Mouse (Mus musculus) small intestine, adult 2 months (tissue): Measurements from ENCODE around the gene Slc25a25. TPM values are rescaled to one million over a fixed set of nuclear protein-coding genes. Genes with fewer than 3 reads are reported as not detected.

ENCODE experiments used
- H3K27ac ChIP-seq: fragments of 200-500 bp; 2 replicates; pipeline ENCODE4 v1.5.1; 2012; ENCODE audit warnings: low read depth, low read length, control low read depth, inconsistent platforms; ENCODE audit not compliant: insufficient read depth
- H3K27me3 ChIP-seq: fragments of 200-500 bp; 2 replicates; pipeline ENCODE4 v1.6.1; 2012; ENCODE audit warnings: mild to moderate bottlenecking, moderate library complexity, low read length, inconsistent platforms; ENCODE audit not compliant: control insufficient read depth, insufficient read depth
- H3K36me3 ChIP-seq: fragments of 200-500 bp; 2 replicates; pipeline ENCODE4 v1.6.1; 2012; ENCODE audit warnings: mild to moderate bottlenecking, low read length, control low read depth, inconsistent platforms; ENCODE audit not compliant: control insufficient read depth, insufficient read depth
- H3K4me1 ChIP-seq: fragments of 200-500 bp; 2 replicates; pipeline ENCODE4 v1.6.1; 2012; ENCODE audit warnings: low read length, inconsistent platforms, mixed read lengths; ENCODE audit not compliant: control insufficient read depth, insufficient read depth, insufficient read length
- H3K4me3 ChIP-seq: fragments of 200-500 bp; 2 replicates; pipeline ENCODE4 v1.5.1; 2012; ENCODE audit warnings: low read depth, mild to moderate bottlenecking, control low read depth, inconsistent platforms, low read length, moderate library complexity
- CTCF ChIP-seq: fragments of 200-500 bp; IDR thresholded peaks from 2 replicates; pipeline ENCODE4 v1.5.1; 2012; ENCODE audit warnings: low read depth, mild to moderate bottlenecking, control low read depth, inconsistent platforms, low read length, moderate library complexity, mixed read lengths; ENCODE audit not compliant: insufficient replicate concordance, insufficient read length; ENCODE audit errors: extremely low read depth
- POLR2A ChIP-seq: fragments of 200-500 bp; IDR thresholded peaks from 2 replicates; pipeline ENCODE4 v1.6.1; 2012; ENCODE audit warnings: low read depth, mild to moderate bottlenecking, control low read depth, inconsistent platforms, low read length, moderate library complexity
- WGBS: fragments of 180-500 bp; shearing (Covaris S2); methylation state at CpG from one replicate; pipeline ENCODE4 v1.1.7; 2018; 5-methylcytosine and 5-hydroxymethylcytosine counted together
- polyA plus RNA-seq: library from polyadenylated mRNA; depleted of rRNA; stranded (reverse); fragments of >200 nt; gene quantifications from 2 replicates; pipeline ENCODE4 v1.2.3, GENCODE M21; 2012

Gene Slc25a25
- polyA plus RNA-seq, 1 experiment, result 27.0 TPM

DNA sequence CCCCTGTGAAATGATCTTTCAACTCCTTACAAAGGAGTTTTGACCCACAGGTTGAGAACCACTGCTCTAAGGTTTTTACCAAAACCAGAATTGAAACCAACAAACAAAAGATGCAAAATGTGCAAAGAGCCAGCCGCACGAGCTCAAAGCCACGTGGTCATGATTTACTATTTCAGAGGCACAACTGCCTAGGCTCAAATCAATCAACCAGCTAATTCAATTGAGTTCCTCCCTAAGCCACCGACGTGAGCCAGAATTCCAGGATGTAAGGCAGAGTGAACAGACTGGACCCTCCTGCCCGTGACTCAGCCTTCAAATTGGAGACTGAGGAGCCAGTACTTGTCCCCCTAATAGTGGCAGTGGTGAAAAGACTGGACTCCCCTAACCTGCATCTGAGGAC is 12.1 kb downstream of the Slc25a25 start:
- H3K27me3 ChIP-seq, result no peaks in the 10 kb centered on the region
- peaks cover 36% of the 10 kb centered on the region; the same call in 1 of the 2 replicates for H3K4me1 ChIP-seq
- WGBS, result 26% methylated on average over 6 of the region's 6 CpGs
- H3K4me3 ChIP-seq, result no peak overlapping the region
- no peaks in the 10 kb centered on the region; the same call in none of the 2 replicates for H3K36me3 ChIP-seq
- H3K27ac ChIP-seq, result peak overlapping the region; percentile 28; the same call in 1 of the 2 replicates
- no peak for TF ChIP-seq POLR2A
- no peak for TF ChIP-seq CTCF

DNA sequence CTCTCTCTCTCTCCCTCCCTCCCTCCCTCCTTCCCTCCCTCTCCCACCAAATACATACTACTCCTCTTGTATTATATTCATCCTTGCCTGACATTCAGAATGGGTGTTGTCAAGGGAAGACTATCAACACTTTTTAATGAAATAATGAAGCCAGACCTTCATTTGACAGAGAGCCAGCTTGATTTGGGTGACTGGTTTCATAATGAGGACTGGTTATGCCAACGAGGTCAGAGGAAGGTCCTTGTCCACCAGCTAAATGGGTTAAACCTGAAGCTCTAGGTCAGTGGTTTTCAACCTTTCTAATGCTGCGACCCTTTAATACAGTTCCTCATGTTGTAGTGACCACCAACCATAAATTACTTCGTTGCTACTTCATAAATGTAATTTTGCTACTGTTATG is 12.5 kb downstream of the Slc25a25 start:
- Histone ChIP-seq H3K4me3 (no peak overlapping the region), H3K27me3 (no peaks in the 10 kb centered on the region), H3K36me3 (no peaks in the 10 kb centered on the region; the same call in 1 of the 2 replicates), H3K4me1 (peaks cover 33% of the 10 kb centered on the region; the same call in 1 of the 2 replicates), H3K27ac (no peak overlapping the region)
- no peak for TF ChIP-seq POLR2A
- no peak for TF ChIP-seq CTCF
- WGBS, result 63% methylated on average over 3 of the region's 3 CpGs

DNA sequence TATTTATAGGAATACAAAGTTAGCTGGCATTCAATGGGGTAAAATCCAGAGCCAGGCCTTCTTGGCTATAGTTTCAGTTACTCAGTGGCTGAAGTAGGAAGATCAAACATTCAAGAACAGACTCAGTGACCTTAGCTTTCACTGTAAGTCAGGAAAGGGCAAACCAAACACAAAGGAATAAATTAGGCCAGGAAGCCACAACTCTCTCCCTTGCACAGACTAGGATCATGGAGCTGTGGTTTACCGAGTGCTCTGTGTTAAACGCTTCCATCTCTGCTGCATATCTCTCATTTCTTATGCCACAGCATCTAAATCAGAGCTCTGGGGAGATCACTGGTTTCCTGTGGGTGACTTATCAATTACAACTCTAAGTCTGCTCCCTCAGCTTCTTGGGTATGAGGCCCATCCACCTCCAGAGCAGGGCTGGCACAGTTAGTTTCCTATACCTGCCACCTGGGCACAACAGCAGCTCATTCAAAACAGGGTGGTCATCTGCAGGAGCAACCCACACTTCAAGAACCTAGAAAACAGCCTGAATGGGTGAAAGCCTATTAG is 13.6 kb downstream of the Slc25a25 start:
- peaks cover 1% of the 10 kb centered on the region; the same call in 1 of the 2 replicates for H3K36me3 ChIP-seq
- no peak overlapping the region for H3K27ac ChIP-seq
- no peak for TF ChIP-seq CTCF
- TF ChIP-seq POLR2A, result no peak
- H3K4me3 ChIP-seq, result no peak overlapping the region
- H3K27me3 ChIP-seq, result no peaks in the 10 kb centered on the region
- peaks cover 30% of the 10 kb centered on the region; the same call in 1 of the 2 replicates for H3K4me1 ChIP-seq
- WGBS, result 65% methylated on average over 2 of the region's 2 CpGs

DNA sequence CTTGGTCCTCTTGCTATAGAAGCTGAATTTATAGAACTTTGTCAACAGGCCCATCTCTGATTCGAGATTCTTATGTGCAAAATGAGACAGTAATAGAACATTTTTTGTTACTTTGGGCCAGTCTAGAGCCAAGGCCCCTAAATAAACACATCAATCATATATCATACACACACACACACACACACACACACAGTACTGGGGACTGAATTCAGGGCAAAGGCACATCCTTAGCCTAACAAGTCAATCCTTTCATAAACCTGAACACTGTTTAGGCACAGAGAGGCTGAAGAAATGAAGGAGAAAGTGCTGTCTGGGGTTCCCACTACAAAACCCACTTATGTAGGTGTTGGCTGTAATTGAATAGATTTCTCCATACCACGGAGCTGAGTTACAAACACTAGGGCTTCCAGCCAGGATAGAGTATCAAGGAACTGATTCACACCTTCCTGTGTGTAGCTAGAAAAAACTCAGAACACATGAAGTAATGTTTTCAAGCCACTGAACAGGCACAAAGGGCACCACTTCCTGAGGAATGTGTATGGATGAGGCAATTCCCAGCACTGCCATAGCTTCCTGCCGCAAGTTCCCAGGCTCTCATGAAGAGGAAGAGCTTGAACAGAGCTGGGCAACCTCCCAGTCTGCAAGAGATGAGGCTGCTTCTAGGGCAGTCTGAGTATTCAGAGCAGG is 14.4 kb downstream of the Slc25a25 start:
- peak overlapping the region; percentile 7; the same call in 1 of the 2 replicates for H3K27ac ChIP-seq
- H3K36me3 ChIP-seq, result peaks cover 1% of the 10 kb centered on the region; the same call in 1 of the 2 replicates
- H3K27me3 ChIP-seq, result no peaks in the 10 kb centered on the region
- WGBS, result 22% methylated on average over 3 of the region's 3 CpGs
- TF ChIP-seq POLR2A, result no peak; the same call in 1 of the 2 replicates
- TF ChIP-seq CTCF, result no peak
- H3K4me1 ChIP-seq, result peaks cover 26% of the 10 kb centered on the region; the same call in 1 of the 2 replicates
- H3K4me3 ChIP-seq, result no peak overlapping the region

DNA sequence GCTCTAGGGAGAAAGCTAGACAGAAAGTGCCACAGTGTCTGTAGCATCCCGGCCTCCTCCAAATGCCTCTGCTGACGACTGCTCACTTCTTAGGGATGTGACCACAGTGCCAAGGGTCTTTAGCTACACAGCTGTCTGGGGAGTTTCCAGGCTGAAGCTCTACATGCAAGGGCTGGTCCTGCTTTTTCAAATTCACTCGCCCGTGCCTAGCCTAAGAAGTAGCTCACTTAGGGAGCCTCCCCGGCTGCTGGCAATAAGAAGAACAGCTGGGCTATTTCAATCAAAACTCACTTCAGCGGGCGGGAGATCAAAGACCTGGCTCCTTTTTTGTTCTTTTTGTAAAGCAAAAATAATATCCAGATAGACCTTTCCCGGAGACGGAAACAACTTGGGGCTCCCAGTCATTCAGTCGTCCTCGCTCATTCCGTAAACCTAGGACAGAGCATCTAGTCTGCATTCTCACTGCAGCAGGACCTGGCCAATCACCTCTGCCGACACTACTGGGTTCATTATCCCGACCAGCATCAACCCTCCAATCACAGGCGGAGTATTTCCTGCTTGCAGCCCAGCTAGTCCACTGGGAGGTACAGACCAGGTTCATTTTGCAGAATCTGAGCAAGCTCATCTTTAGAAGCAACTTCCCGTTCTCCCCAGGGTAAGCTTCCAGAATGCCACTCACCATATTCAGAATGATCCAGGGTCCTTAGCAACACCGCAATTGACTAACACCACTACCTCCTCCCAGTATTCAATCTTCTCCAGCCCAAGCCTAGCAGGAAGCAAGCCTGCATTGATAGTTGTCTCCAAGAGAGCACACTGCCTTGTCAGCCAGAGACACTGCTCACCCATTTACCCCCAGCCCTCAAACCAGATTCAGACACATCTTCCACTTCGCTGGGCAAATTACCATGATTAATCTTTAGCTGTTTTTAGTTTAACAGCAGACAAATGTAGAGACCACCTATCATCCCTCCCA is 20.3 kb downstream of the Slc25a25 start:
- 39% methylated on average over 18 of the region's 18 CpGs for WGBS
- peak overlapping the region; percentile 16; the same call in 1 of the 2 replicates for H3K27ac ChIP-seq

DNA sequence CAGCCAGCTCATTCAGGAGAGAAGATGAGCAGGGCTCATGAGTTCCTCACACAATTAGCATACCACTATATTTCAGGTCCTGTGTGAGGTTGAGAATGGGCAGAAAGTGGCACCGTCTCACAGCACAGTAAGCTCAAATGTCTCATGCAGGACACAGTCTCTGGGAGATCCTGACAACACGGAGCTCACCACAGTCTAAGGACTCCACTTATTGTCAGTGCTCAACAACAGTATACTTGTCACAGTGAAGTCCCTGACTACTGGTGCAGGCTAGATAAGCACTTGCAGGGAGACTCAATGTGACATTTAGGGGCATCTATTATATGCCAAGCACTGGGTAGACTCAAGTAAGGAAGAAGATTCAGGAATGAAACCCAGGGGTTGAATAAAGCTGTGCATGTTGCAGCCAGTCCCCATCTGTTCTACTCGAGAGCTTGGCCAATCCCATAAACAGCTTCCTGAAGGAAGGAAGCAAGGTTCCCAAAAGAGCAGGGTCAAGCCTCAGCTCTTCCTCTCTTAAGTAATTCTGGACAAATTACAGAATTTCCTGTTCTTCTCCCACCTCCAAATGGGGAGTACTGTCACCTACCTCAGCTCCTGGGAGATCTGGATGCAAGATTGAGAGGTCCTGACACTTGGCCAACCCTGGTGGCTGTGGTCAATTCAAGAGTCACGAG is 21.9 kb downstream of the Slc25a25 start:
- 36% methylated on average over 4 of the region's 4 CpGs for WGBS
- no peak for TF ChIP-seq POLR2A
- TF ChIP-seq CTCF, result no peak
- Histone ChIP-seq H3K4me1 (peaks cover 41% of the 10 kb centered on the region), H3K36me3 (peaks cover 1% of the 10 kb centered on the region), H3K27me3 (no peaks in the 10 kb centered on the region), H3K4me3 (no peak overlapping the region), H3K27ac (no peak overlapping the region; the same call in 1 of the 2 replicates)

More for the DNA sequence above, 20.3 kb downstream of the Slc25a25 start:
- H3K27me3 ChIP-seq, result no peaks in the 10 kb centered on the region
- H3K4me1 ChIP-seq, result peaks cover 30% of the 10 kb centered on the region
- no peak for TF ChIP-seq CTCF
- TF ChIP-seq POLR2A, result no peak
- peak overlapping the region; percentile 0; the same call in 1 of the 2 replicates for H3K4me3 ChIP-seq
- H3K36me3 ChIP-seq, result peaks cover 1% of the 10 kb centered on the region
